Mouse (Mus musculus) limb, embryonic 14.5 days (tissue): ENCODE results near the gene Igsf21. TPM values are rescaled to one million over a fixed set of nuclear protein-coding genes. Genes with fewer than 3 reads are reported as not detected.

Experiments
- ATAC-seq: fragments of 200-750 bp; cut with Nextera tagmentation; 2 replicates; pipeline ENCODE4 v1.8.0; 2017; ENCODE audit warnings: low read depth, moderate number of reproducible peaks, moderate TSS enrichment; ENCODE audit not compliant: low FRiP score
- DNase-seq: peaks from one replicate; pipeline ENCODE4 v3.0.0-alpha.2; 2015; ENCODE audit warnings: low spot score
- H3K27ac ChIP-seq: fragments of 300-500 bp; sonication (generic); replicated peaks from 2 replicates; pipeline ENCODE4 v1.5.1; 2014; ENCODE audit warnings: low read depth, mild to moderate bottlenecking, low read length, moderate library complexity, mixed read lengths
- H3K27me3 ChIP-seq: fragments of 300-500 bp; sonication (generic); 2 replicates; pipeline ENCODE4 v1.6.1; 2014; ENCODE audit warnings: low read length, mixed read lengths; ENCODE audit not compliant: control insufficient read depth, insufficient read depth
- H3K36me3 ChIP-seq: fragments of 300-500 bp; sonication (generic); 2 replicates; pipeline ENCODE4 v1.6.1; 2014; ENCODE audit warnings: mild to moderate bottlenecking, low read length, moderate library complexity, mixed read lengths; ENCODE audit not compliant: control insufficient read depth, insufficient read depth
- H3K4me1 ChIP-seq: fragments of 300-500 bp; sonication (generic); 2 replicates; pipeline ENCODE4 v1.6.1; 2014; ENCODE audit warnings: antibody characterized with exemption, low read length, mixed read lengths; ENCODE audit not compliant: control insufficient read depth, insufficient read depth
- H3K4me2 ChIP-seq: fragments of 300-500 bp; sonication (generic); replicated peaks from 2 replicates; pipeline ENCODE4 v1.6.1; 2014; ENCODE audit warnings: low read depth, mild to moderate bottlenecking, low read length, moderate library complexity; ENCODE audit not compliant: severe bottlenecking
- H3K4me3 ChIP-seq: fragments of 300-500 bp; sonication (generic); replicated peaks from 2 replicates; pipeline ENCODE4 v1.5.1; 2014; ENCODE audit warnings: low read length
- H3K9ac ChIP-seq: fragments of 300-500 bp; sonication (generic); 2 replicates; pipeline ENCODE4 v1.6.1; 2014; ENCODE audit warnings: mild to moderate bottlenecking, low read depth, low read length, moderate library complexity; ENCODE audit not compliant: severe bottlenecking
- H3K9me3 ChIP-seq: fragments of 300-500 bp; sonication (generic); 2 replicates; pipeline ENCODE4 v1.6.1; 2016; ENCODE audit warnings: low read length; ENCODE audit not compliant: control insufficient read depth
- POLR2A ChIP-seq: fragments of 200-500 bp; IDR thresholded peaks from 2 replicates; pipeline ENCODE4 v1.8.0; 2012; ENCODE audit warnings: inconsistent platforms, mild to moderate bottlenecking, moderate library complexity, borderline replicate concordance; ENCODE audit not compliant: insufficient read depth, insufficient read length; ENCODE audit errors: extremely low read depth
- WGBS: fragments of 180-500 bp; shearing (Covaris S2); extraction: QIAGEN DNeasy Blood & Tissue Kit; methylation state at CpG from one replicate; pipeline ENCODE4 v1.1.7; 2014; 5-methylcytosine and 5-hydroxymethylcytosine counted together
- polyA plus RNA-seq, 2 experiments: library from polyadenylated mRNA; depleted of rRNA in 1 of 2; stranded (reverse) in 1 of 2; unstranded in 1 of 2; fragments of >200 nt; fragmentation: Nextera tagmentation in 1 of 2; extraction: Ambion mirVana in 1 of 2; gene quantifications; 2 replicates each; pipeline versions ENCODE4 v1.2.1 to v1.2.3; 2012 to 2014

The Igsf21 gene
- polyA plus RNA-seq, 2 experiments, result 0.45 to 0.55 TPM

- no peak for TF ChIP-seq POLR2A
- no peak for ATAC-seq
- WGBS, result 92% methylated on average over 7 of the region's 8 CpGs
- no peak overlapping the region for H3K9ac ChIP-seq
- no peaks in the 10 kb centered on the region for H3K9me3 ChIP-seq
- H3K36me3 ChIP-seq, result no peaks in the 10 kb centered on the region
- H3K4me2 ChIP-seq, result no peak overlapping the region
- no peak overlapping the region for H3K27ac ChIP-seq
- DNase-seq, result no peak
- no peak overlapping the region for H3K4me3 ChIP-seq
- no peaks in the 10 kb centered on the region for H3K4me1 ChIP-seq
- H3K27me3 ChIP-seq, result no peaks in the 10 kb centered on the region
Observed at GRCm38 (mm10) chr4:140216096-140216495, 30.5 kb downstream of the Igsf21 start.

- H3K27ac ChIP-seq, result no peak overlapping the region
- ATAC-seq (no peak), DNase-seq (no peak)
- no peak for TF ChIP-seq POLR2A
- no peaks in the 10 kb centered on the region for H3K9me3 ChIP-seq
- H3K4me3 ChIP-seq, result no peak overlapping the region
- no peak overlapping the region for H3K4me2 ChIP-seq
- H3K4me1 ChIP-seq, result no peaks in the 10 kb centered on the region
- H3K9ac ChIP-seq, result no peak overlapping the region
- H3K36me3 ChIP-seq, result no peaks in the 10 kb centered on the region
- WGBS, result 60% methylated on average over 9 of the region's 9 CpGs
- no peaks in the 10 kb centered on the region for H3K27me3 ChIP-seq
Observed at GRCm38 (mm10) chr4:140215205-140215604, 31.4 kb downstream of the Igsf21 start.

DNA sequence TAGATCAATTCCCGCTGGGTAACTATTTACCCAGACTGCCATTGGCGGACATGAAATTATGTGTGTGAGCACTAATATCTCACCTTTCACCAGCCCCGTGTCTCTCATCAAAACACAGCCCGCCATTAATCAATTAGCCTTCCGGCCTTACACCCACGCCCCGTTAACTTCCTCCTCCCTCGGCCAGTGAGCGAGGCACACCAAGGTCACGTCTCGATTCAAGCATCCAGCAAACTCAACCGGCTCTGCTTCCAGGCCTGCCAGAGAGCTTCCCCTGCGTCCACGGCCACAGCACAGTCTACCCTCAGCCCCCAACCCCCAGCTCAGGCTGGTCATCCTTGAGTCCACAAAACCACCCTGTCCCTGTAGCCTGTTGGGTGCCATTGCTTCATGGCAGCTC, 32.2 kb downstream of the Igsf21 start:
- Histone ChIP-seq H3K4me3 (no peak overlapping the region), H3K9ac (no peak overlapping the region), H3K27me3 (no peaks in the 10 kb centered on the region), H3K4me1 (no peaks in the 10 kb centered on the region), H3K4me2 (no peak overlapping the region), H3K27ac (no peak overlapping the region), H3K9me3 (no peaks in the 10 kb centered on the region), H3K36me3 (no peaks in the 10 kb centered on the region)
- no peak for TF ChIP-seq POLR2A
- DNase-seq (no peak), ATAC-seq (no peak)
- 32% methylated on average over 14 of the region's 14 CpGs for WGBS

- WGBS, result 64% methylated on average over 11 of the region's 11 CpGs
- Histone ChIP-seq H3K4me1 (no peaks in the 10 kb centered on the region), H3K27me3 (no peaks in the 10 kb centered on the region), H3K9me3 (no peaks in the 10 kb centered on the region), H3K27ac (no peak overlapping the region), H3K36me3 (no peaks in the 10 kb centered on the region), H3K4me3 (no peak overlapping the region), H3K9ac (no peak overlapping the region), H3K4me2 (no peak overlapping the region)
- no peak for ATAC-seq
- no peak for DNase-seq
- no peak for TF ChIP-seq POLR2A
Observed at GRCm38 (mm10) chr4:140210129-140210890, 36.3 kb downstream of the Igsf21 start.

DNA sequence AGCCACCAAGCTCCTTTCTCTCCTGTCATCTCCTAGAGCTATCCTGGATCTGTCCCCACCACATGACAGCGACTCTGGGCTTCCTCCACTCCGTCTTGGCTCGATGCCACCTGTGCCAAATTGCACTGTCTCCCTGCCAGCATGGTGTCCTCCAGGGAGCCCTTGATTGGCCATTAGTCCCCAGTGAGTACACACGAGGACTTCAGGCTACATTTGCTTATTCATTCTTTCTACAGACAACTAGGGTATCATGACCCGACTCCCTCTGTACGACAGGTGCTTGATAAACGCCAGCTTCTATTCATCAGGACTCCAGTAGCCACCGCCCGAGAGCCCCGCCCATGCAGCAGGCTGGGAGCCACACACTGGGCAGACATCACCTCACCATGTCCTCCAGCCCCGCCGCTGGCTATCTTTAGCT, 40.8 kb downstream of the Igsf21 start:
- no peaks in the 10 kb centered on the region for H3K36me3 ChIP-seq
- H3K4me3 ChIP-seq, result no peak overlapping the region
- DNase-seq (no peak), ATAC-seq (no peak)
- no peak overlapping the region for H3K27ac ChIP-seq
- H3K27me3 ChIP-seq, result no peaks in the 10 kb centered on the region
- H3K4me1 ChIP-seq, result no peaks in the 10 kb centered on the region
- 74% methylated on average over 12 of the region's 12 CpGs for WGBS
- H3K9me3 ChIP-seq, result no peaks in the 10 kb centered on the region
- H3K4me2 ChIP-seq, result no peak overlapping the region
- TF ChIP-seq POLR2A, result no peak
- no peak overlapping the region for H3K9ac ChIP-seq
